Mouse (Mus musculus) gastrocnemius, postnatal 4 days (tissue): ENCODE data around the gene Cabin1. TPM values are rescaled to one million over a fixed set of nuclear protein-coding genes. Genes with fewer than 3 reads are reported as not detected.
"Not testable (repeated sequence)": the region's sequence is repeated elsewhere in the genome, so short reads cannot be mapped to it uniquely, and the experiment has no call there.

Source experiments
- DNase-seq, 2 experiments: peaks; one replicate each; pipeline ENCODE4 v3.0.0; 2021 to 2022; ENCODE audit warnings: low spot score in 2 of 2, mixed read lengths in 2 of 2
- total RNA-seq, 2 experiments: library from RNA; stranded (reverse); gene quantifications; 2 replicates each; pipeline ENCODE4 v1.2.3; 2021

Cabin1 gene
- total RNA-seq, 2 experiments from 2014 or later: 29.1 to 30.4 TPM

GRCm38 (mm10) chr10:75772795-75773664 is 8.9 kb upstream of the Cabin1 start, which contains the start of gene Ddt:
TSS of gene Ddt (minus strand) at chr10:75773414.
- DNase-seq: peak; percentile 68 to 86

GRCm38 (mm10) chr10:75767756-75768155 is 3.6 kb upstream of the Cabin1 start:
- not testable (repeated sequence) for DNase-seq

DNA sequence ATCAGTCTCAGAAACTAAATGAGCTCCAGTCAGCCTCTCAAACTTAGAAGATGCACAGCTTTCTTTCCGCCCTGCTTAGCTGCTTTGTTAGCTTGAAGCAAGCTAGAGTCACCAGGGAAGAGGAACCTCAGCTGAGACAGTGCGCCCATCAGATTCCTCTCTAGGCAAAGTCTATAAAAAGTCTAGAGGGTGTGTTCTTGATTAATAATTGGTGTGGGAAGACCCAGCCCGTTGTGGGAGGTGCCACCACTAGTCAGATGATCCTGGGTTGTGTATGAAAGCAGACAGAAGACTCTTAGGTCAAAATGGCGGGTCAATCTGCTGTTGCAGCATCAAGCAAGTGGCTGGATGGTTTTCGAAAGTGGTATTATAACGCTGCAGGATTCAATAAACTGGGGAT is 2.7 kb upstream of the Cabin1 start:
- DNase-seq: no peak

DNA sequence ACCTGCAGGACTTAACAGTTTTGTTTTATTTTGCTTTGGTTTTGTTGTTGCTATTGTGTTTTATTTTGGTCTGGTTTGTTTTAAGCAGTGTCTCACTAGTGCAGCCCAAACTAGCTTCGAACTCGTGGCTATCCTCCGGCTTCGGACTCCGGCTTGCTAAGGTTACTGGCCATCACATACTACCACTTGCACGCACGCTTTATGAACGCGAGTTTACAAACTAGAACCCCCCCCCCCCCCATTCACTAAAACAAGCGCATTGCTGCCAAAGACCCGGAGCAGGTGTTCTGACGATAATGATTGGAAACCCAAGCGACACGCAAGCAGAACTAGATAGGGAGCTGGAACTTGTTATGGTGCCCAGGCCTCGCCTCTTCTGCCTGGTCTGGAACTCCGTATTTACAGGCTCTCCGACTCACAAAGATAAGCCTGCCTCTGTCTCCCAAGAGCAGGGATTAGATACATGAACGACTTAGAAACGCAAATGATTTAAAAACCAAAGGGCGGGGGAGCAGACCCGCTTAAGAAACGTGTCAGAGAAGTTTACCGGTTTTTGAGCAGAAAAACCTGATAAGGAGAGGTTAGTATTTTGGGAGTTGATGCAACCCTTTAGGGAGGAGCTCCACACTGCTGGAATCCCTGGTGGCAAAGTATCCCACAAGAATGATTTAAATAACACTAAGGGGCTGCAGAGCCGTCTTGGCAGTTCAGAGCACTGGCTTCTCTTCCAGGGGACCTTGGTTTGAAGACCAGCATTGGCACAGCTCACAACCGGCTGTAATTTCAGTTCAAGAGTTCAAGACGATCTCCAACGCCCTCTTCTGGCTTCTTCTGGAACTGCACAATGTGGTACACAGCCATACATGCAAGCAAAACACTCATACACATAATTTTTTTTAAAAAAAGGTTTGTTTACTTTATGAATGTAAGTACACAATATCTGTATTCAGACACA is 655 bp upstream of the Cabin1 start:
- DNase-seq: peak; percentile 35 to 68

- no peak for DNase-seq
Measured at GRCm38 (mm10) chr10:75762413-75762812, 1.7 kb downstream of the Cabin1 start.

- no peak for DNase-seq
Measured at GRCm38 (mm10) chr10:75760311-75760710, 3.8 kb downstream of the Cabin1 start.

GRCm38 (mm10) chr10:75756719-75757118 is 7.4 kb downstream of the Cabin1 start:
- DNase-seq: no peak

DNA sequence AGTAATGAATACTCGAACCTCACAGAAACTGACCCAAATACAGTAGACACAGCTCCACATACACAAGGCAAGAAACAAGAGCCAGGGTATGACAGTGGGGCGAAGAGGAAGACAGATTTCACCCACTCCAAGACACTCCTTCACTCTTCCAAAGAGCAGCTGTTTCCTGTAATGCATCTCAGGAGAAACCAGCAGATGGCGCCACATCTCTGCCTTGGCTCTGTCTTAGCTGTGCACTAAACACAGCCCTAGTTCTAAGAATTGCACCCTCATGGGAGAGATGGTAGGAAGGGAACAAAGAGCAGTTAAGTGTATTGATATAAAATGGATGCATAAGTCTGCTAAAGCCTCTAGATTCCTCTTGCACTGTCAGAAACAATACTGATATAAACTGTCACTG is 20.1 kb downstream of the Cabin1 start:
- DNase-seq: peak; percentile 50 to 83

DNA sequence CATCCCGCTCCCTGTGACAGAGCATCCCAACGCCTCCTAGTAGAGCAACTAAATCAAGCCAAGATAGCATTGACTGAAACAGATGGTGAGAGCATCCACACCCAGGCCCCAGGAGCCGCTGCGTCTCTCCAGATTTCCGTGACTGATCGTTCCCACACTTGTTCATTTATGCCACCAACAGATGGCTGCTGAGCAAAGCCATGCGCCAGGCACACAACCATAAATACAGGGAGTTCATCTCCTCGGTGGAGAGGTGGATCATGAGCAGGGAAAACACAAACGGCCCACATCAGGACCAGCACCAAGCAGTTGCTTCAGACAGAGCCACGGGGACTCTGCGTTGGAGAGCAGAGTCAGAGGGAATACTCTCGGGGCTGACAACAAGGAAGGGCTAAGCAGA is 20.8 kb downstream of the Cabin1 start:
- no peak for DNase-seq

DNA sequence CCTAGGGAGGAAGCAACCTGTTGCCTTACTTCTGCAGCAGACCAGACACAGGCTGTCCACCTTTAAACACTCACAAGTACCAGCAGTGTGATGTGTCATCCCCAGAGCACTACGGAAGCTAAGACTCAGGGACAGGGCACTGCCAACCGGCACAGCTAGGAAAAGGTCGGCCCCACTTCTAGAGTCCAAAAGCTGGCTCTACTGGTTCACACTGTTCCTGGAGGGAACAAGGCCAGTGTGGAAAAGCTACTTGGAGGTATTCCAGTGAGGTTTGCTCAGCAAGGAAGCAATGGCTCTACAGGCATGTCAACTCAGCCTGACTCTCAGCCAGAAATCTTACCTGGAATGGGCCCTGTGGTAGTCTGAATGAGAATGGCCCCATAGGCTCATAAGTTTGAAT is 23.3 kb downstream of the Cabin1 start:
- DNase-seq: no peak

GRCm38 (mm10) chr10:75725449-75725848 is 38.7 kb downstream of the Cabin1 start:
- no peak for DNase-seq

DNA sequence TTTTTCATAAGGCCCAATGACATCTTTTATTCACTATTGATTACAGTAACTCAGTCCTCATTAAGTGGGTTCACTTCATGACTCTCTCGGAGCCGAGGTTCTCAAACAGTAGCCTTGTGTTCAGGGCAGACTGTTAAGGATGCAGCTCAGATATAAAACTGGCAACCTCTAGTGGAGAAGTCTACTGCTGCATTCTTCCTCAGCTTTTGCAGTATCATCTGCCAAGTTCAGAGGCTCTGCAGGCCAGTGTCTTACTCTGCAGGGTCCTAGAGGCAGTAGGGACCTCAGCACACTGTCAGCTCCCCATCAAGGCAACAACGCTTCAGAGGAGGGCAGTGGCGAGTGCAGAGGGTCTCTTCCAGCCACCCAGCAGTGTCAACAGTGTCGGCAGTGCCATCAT is 43.9 kb downstream of the Cabin1 start:
- no peak for DNase-seq

GRCm38 (mm10) chr10:75714795-75715194 is 49.3 kb downstream of the Cabin1 start:
- no peak for DNase-seq

DNA sequence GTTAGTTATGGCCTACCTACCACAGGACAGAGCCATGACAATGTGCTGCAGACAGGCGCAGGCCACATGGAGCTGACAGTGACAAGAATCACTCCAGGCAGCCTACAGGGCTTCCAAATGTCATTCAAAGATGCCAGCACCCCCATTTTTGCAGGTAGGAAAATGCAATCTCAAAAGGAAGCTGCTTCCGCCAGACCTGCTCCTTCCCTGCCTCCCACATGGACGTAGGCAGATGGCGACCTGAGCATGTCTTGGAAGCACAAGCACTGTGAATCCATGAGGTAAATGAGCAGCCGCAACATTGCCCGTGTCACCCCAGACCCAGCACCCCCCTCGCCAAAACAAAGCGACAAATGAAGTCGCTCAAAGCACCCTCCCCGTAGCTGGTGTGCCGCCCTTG is 51.1 kb downstream of the Cabin1 start:
- DNase-seq: no peak

- no peak for DNase-seq
Measured at GRCm38 (mm10) chr10:75710210-75710609, 53.9 kb downstream of the Cabin1 start.

DNA sequence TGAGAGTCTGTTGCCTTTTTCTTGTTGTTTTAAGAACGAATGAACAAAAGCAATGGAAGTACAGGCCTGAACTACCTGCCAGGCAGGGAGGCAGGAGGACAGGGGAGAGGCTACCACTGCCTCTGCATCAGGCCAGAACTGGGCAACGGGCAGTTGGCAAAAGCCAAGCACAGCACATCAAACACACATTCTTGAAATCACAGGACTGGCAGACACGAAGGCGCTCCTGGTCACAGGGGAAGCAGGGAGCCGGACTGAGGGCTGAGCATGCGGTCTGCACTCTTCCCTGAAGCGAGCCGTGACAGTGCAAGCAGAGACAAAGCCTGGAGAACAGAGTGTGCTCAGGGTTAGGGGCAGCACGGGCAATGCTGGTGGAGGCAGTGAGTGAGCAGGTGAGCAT is 54.9 kb downstream of the Cabin1 start:
- no peak for DNase-seq

GRCm38 (mm10) chr10:75708633-75708992 is 55.5 kb downstream of the Cabin1 start:
- DNase-seq: peak in 1 of 2 experiments; percentile 30

DNA sequence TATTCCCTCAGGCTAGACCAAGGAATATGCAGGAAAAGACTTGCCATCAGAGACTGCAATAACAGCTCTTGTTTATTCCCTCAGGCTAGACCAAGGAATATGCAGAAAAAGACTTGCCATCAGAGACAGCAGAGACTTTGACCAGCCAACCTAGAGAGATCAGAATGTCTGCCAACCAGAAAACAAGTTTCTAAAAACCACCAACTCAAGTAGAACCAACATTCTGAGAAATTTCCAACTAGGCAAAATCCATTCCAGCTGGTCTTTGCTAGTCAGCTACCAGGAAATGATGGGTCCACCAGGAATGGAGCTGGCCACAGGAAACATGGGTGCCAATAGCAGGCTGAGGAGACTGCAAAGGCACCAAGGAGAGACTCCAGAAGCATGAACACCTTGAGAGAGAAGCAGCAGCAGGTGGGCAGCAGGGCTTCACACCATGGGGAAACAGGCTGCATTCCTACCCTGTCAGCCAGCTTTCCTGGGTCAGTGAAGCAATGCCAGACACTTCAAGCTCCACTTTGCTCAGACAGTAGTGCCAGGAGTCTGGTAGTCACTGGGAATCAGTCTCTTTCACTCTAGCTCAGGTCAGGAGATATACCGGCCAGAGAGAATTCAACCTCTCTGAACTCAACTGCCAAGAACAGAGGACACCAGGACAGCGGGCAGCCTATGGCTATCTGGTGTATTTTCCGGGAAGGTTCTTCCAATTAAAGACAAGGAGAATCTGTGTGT is 56.1 kb downstream of the Cabin1 start:
- DNase-seq: no peak

GRCm38 (mm10) chr10:75706632-75707216 is 57.4 kb downstream of the Cabin1 start:
- no peak for DNase-seq

DNA sequence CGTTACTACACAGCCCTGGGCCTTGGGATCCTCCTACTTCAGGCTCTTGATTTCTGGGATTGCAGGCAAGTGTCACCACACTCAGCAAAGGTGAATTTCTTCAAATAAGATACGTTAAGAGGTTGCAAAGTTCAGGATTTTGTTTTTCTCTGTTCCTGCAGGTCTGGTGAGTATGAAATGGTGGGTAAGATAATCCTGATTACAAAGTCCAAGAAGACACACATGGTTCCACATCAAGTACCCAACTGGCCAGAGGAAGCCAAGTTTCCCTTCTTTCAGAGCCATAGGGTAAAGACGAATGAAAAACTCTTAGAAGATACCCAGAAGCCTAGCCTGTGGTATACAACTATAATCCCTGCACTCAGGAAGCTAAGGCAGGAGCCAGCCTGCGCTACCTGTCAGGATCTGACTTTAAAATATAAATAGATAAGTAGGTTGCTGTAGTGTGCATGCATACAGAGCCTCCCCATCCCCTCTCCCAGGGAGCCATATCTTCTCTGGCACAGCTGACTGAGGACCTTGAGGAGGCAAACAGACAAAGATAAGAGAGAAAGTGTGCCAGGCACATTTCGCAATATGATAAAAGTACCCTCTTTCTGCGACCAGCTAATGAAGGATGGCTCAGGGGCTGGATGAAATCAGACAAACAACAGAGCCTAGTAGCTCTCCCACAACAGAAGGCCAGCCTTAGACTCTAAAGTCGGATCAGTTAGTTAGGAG is 58.3 kb downstream of the Cabin1 start:
- DNase-seq: no peak
